Mouse (Mus musculus) heart, adult 9 months (tissue): Measurements from ENCODE around the gene Dnajc6.
A peak's percentile ranks its signal among the peaks of the same experiment; 100 is the strongest.

Experiments used
- DNase-seq, 2 experiments: peaks; one replicate each; pipeline ENCODE4 v3.0.0; 2022; ENCODE audit warnings: low spot score in 2 of 2

The Dnajc6 gene

GRCm38 (mm10) chr4:101642708-101643107 lies 146.3 kb downstream of the Dnajc6 start:
- DNase-seq: no peak

GRCm38 (mm10) chr4:101643216-101643615 lies 146.8 kb downstream of the Dnajc6 start:
- no peak for DNase-seq

- DNase-seq: no peak
These were observed 150.4 kb downstream of the Dnajc6 start for GRCm38 (mm10) chr4:101646857-101647195.

GRCm38 (mm10) chr4:101647196-101647905 lies 150.9 kb downstream of the Dnajc6 start, which contains the start of gene Leprot:
Gene Leprot (plus strand): TSS chr4:101647718.
- DNase-seq: peak; percentile 100

GRCm38 (mm10) chr4:101647976-101648642 lies 151.7 kb downstream of the Dnajc6 start:
- DNase-seq: no peak

GRCm38 (mm10) chr4:101648745-101649144 lies 152.3 kb downstream of the Dnajc6 start:
- DNase-seq: no peak

GRCm38 (mm10) chr4:101650961-101651360 lies 154.5 kb downstream of the Dnajc6 start:
- DNase-seq: no peak

- DNase-seq: no peak
These were observed 157.8 kb downstream of the Dnajc6 start for GRCm38 (mm10) chr4:101654256-101654655.

GRCm38 (mm10) chr4:101654788-101655414 lies 158.5 kb downstream of the Dnajc6 start:
- no peak for DNase-seq

- DNase-seq: no peak
These were observed 159.0 kb downstream of the Dnajc6 start for GRCm38 (mm10) chr4:101655415-101655790.

- peak; percentile 48 to 59 for DNase-seq
These were observed 159.6 kb downstream of the Dnajc6 start for GRCm38 (mm10) chr4:101656056-101656455.

GRCm38 (mm10) chr4:101656956-101657570 lies 160.6 kb downstream of the Dnajc6 start:
- no peak for DNase-seq

GRCm38 (mm10) chr4:101664160-101664750 lies 167.8 kb downstream of the Dnajc6 start:
- no peak for DNase-seq

- no peak for DNase-seq
These were observed 168.3 kb downstream of the Dnajc6 start for GRCm38 (mm10) chr4:101664766-101665165.

GRCm38 (mm10) chr4:101669161-101669560 lies 172.7 kb downstream of the Dnajc6 start:
- DNase-seq: no peak

GRCm38 (mm10) chr4:101669811-101670210 lies 173.4 kb downstream of the Dnajc6 start:
- DNase-seq: no peak

- DNase-seq: no peak
These were observed 178.3 kb downstream of the Dnajc6 start for GRCm38 (mm10) chr4:101674790-101675189.

- DNase-seq: peak; percentile 72
These were observed 179.3 kb downstream of the Dnajc6 start for GRCm38 (mm10) chr4:101675726-101676125.

- DNase-seq: no peak
These were observed 186.2 kb downstream of the Dnajc6 start for GRCm38 (mm10) chr4:101682620-101683019.

GRCm38 (mm10) chr4:101683086-101683485 lies 186.6 kb downstream of the Dnajc6 start:
- peak; percentile 27 to 52 for DNase-seq

- DNase-seq: peak; percentile 30 to 36
These were observed 188.4 kb downstream of the Dnajc6 start for GRCm38 (mm10) chr4:101684821-101685220.

GRCm38 (mm10) chr4:101686227-101686810 lies 189.9 kb downstream of the Dnajc6 start:
- DNase-seq: no peak
